Mouse (Mus musculus) ES-E14 (cell line): Measurements from ENCODE around the gene Oprd1. TPM values are rescaled to one million over a fixed set of nuclear protein-coding genes. Genes with fewer than 3 reads are reported as not detected.

Experiments
- DNase-seq: peaks from one replicate; pipeline ENCODE4 v3.0.0-alpha.2; 2013; ENCODE audit warnings: low read depth, low spot score
- H3K27ac ChIP-seq: 2 replicates; pipeline ENCODE4 v1.5.1; 2012; ENCODE audit warnings: low read depth, mild to moderate bottlenecking, low read length, moderate library complexity, mixed read lengths; ENCODE audit not compliant: poor library complexity, insufficient read depth, severe bottlenecking
- H3K36me3 ChIP-seq: 2 replicates; pipeline ENCODE4 v1.6.1; 2012; ENCODE audit warnings: mild to moderate bottlenecking, low read length, moderate library complexity, mixed read lengths; ENCODE audit not compliant: control insufficient read depth, poor library complexity, insufficient read depth, severe bottlenecking
- H3K4me1 ChIP-seq, 2 experiments: fragments of 150-350 bp in 1 of 2; sonication (generic) in 1 of 2; 2 replicates each; pipeline ENCODE4 v1.6.1; 2012; ENCODE audit warnings: low read length in 2 of 2, mild to moderate bottlenecking in 1 of 2, mixed read lengths in 1 of 2; ENCODE audit not compliant: control insufficient read depth in 2 of 2, insufficient read depth in 2 of 2, poor library complexity in 1 of 2
- H3K4me3 ChIP-seq, 2 experiments: fragments of 150-350 bp in 1 of 2; sonication (generic) in 1 of 2; 2 replicates each; pipeline ENCODE4 v1.5.1; 2012; ENCODE audit warnings: low read length in 2 of 2, low read depth in 1 of 2, mild to moderate bottlenecking in 1 of 2, mixed read lengths in 1 of 2; ENCODE audit not compliant: insufficient read depth in 1 of 2, poor library complexity in 1 of 2, severe bottlenecking in 1 of 2
- H3K9ac ChIP-seq: 2 replicates; pipeline ENCODE4 v1.6.1; 2012; ENCODE audit warnings: low read depth, mild to moderate bottlenecking, low read length, mixed read lengths; ENCODE audit not compliant: poor library complexity, insufficient read depth, severe bottlenecking
- H3K9me3 ChIP-seq: fragments of 150-350 bp; sonication (generic); 2 replicates; pipeline ENCODE4 v1.6.1; 2012; ENCODE audit warnings: low read depth, mild to moderate bottlenecking, low read length; ENCODE audit not compliant: control insufficient read depth, insufficient read depth
- CHD2 ChIP-seq: IDR thresholded peaks from 2 replicates; pipeline ENCODE4 v1.6.1; 2014; ENCODE audit warnings: mild to moderate bottlenecking, low read depth, low read length, inconsistent platforms
- HCFC1 ChIP-seq: IDR thresholded peaks from 2 replicates; pipeline ENCODE4 v1.6.1; 2012; ENCODE audit warnings: low read length, inconsistent platforms, borderline replicate concordance; ENCODE audit not compliant: insufficient read depth
- MAFK ChIP-seq: IDR thresholded peaks from 2 replicates; pipeline ENCODE4 v1.6.1; 2014; ENCODE audit warnings: mild to moderate bottlenecking, low read depth, low read length, inconsistent platforms; ENCODE audit not compliant: insufficient read depth
- ZC3H11A ChIP-seq: IDR thresholded peaks from 2 replicates; pipeline ENCODE4 v1.6.1; 2012; ENCODE audit warnings: low read depth, mild to moderate bottlenecking, inconsistent platforms, low read length, borderline replicate concordance
- ZNF384 ChIP-seq: IDR thresholded peaks from 2 replicates; pipeline ENCODE4 v1.6.1; 2012; ENCODE audit warnings: low read depth, low read length, inconsistent platforms
- in situ Hi-C, 2 experiments: fragments of 600-800 bp; cut with MboI; formaldehyde crosslinking; loops; one replicate each; pipeline ENCODE4 v1.15.1; 2025; ENCODE audit warnings: low sequenced_read_pairs in 2 of 2, inconsistent platforms in 1 of 2; ENCODE audit not compliant: unreplicated experiment in 2 of 2
- total RNA-seq: library from RNA; depleted of rRNA; stranded (reverse); fragments of 300-350 nt; gene quantifications from 2 replicates; pipeline ENCODE4 v1.2.3, GENCODE M21; 2012

Oprd1 gene
- total RNA-seq, 1 experiment = 0.62 TPM

GRCm38 (mm10) chr4:132119566-132119965 is 24.7 kb downstream of the Oprd1 start:
- no peak for DNase-seq
- Histone ChIP-seq H3K9ac (no peak overlapping the region), H3K9me3 (no peaks in the 10 kb centered on the region), H3K4me1 (0 out of 4 replicates have a peak, but pooled peaks cover 0 to 2% of the 10 kb centered on the region in 2 experiments), H3K4me3 (no peak overlapping the region), H3K27ac (no peak overlapping the region), H3K36me3 (no peaks in the 10 kb centered on the region)
- in situ Hi-C loops = no loop called here
- TF ChIP-seq HCFC1 (no peak), ZNF384 (no peak), CHD2 (no peak), MAFK (no peak), ZC3H11A (no peak)

DNA sequence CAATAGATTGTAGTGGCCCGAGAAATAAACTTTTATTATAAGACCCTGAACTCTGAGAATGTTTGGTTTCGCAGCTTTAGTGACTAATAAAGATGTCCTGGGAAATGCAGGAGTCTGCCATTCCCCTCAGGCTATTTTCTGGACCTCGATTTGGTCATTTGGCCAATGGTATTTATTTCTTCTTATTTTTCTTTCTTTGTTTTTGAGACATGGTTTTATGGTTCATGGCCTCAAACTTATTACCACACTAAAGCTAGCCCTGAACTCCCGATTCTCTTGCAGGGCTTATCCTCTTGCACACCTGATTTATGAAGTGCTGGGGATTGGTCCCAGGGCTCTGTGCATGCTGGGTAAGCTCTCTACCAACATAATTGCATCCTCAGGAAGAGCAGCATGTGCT is 28.0 kb downstream of the Oprd1 start:
- Histone ChIP-seq H3K36me3 (no peaks in the 10 kb centered on the region), H3K9me3 (no peaks in the 10 kb centered on the region), H3K4me3 (no peak overlapping the region), H3K27ac (no peak overlapping the region), H3K4me1 (peaks cover 0 to 6% of the 10 kb centered on the region in 2 experiments; a peak in 1 of 4 replicates), H3K9ac (no peak overlapping the region)
- in situ Hi-C loops = no loop called here
- no peak for TF ChIP-seq ZNF384
- no peak for TF ChIP-seq CHD2
- TF ChIP-seq MAFK = no peak
- TF ChIP-seq ZC3H11A = no peak
- no peak for TF ChIP-seq HCFC1
- DNase-seq = no peak

DNA sequence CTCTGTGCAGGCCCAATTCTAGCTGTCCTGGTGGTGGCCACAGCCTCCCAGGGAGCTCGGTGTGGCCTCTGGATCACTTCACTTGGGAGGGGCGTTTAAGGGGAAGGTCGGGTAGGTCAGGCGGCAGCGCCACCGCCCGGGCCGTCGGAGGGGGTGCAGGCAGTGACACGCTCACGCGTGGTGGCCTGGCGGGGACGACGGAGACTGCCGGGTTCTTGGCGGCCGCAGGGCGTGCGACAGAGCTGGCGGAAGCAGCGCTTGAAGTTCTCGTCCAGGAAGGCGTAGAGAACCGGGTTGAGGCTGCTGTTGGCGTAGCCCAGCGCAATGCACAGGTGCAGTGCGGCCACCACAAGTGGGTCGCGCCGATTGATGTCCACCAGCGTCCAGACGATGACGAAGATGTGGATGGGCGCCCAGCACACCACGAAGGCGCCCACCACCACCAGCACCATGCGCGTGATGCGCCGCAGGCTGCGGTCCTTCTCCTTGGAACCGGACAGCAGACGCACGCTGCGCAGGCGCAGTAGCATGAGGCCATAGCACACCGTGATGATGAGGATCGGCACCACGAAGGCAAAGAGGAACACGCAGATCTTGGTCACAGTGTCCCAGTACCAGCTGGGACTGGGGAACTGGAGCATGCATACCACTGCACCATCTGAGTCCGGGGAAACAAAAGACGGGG is 30.7 kb downstream of the Oprd1 start:
- no peak overlapping the region for H3K27ac ChIP-seq

GRCm38 (mm10) chr4:132111227-132111626 is 33.1 kb downstream of the Oprd1 start:
- no peaks in the 10 kb centered on the region for H3K9me3 ChIP-seq
- no peak for TF ChIP-seq CHD2
- no peak for TF ChIP-seq ZNF384
- no peak for TF ChIP-seq HCFC1
- TF ChIP-seq MAFK = no peak
- TF ChIP-seq ZC3H11A = no peak
- H3K36me3 ChIP-seq = no peaks in the 10 kb centered on the region

More for the DNA sequence above, 30.7 kb downstream of the Oprd1 start:
- peak overlapping the region; percentile 64 for H3K9ac ChIP-seq
- no peaks in the 10 kb centered on the region for H3K9me3 ChIP-seq
- in situ Hi-C loops = no loop called here
- DNase-seq = no peak
- H3K4me1 ChIP-seq = peaks cover 0 to 6% of the 10 kb centered on the region in 2 experiments; a peak in 1 of 4 replicates
- no peaks in the 10 kb centered on the region for H3K36me3 ChIP-seq
- H3K4me3 ChIP-seq = peak overlapping the region; percentile 61 to 65
- no peak for TF ChIP-seq MAFK
- TF ChIP-seq HCFC1 = no peak
- no peak for TF ChIP-seq ZC3H11A
- TF ChIP-seq CHD2 = no peak

More at GRCm38 (mm10) chr4:132111227-132111626, 33.1 kb downstream of the Oprd1 start:
- in situ Hi-C loops = no loop called here
- H3K27ac ChIP-seq = no peak overlapping the region
- no peak for DNase-seq
- H3K4me1 ChIP-seq = peaks cover 0 to 6% of the 10 kb centered on the region in 2 experiments; a peak in 1 of 4 replicates
- no peak overlapping the region for H3K9ac ChIP-seq
- no peak overlapping the region for H3K4me3 ChIP-seq
